Mouse (Mus musculus) hematopoietic multipotent progenitor cell, adult 10-12 weeks (in vitro differentiated cells): ENCODE data around the gene Clec18a. TPM values are rescaled to one million over a fixed set of nuclear protein-coding genes. Genes with fewer than 3 reads are reported as not detected.

Experiments used
- polyA plus RNA-seq: library from polyadenylated mRNA; stranded (reverse); fragments of >175 nt; gene quantifications from 2 replicates; pipeline ENCODE4 v1.2.3, GENCODE M21; 2012; ENCODE audit warnings: low replicate concordance

The Clec18a gene
- not detected in 2 replicates for polyA plus RNA-seq

DNA sequence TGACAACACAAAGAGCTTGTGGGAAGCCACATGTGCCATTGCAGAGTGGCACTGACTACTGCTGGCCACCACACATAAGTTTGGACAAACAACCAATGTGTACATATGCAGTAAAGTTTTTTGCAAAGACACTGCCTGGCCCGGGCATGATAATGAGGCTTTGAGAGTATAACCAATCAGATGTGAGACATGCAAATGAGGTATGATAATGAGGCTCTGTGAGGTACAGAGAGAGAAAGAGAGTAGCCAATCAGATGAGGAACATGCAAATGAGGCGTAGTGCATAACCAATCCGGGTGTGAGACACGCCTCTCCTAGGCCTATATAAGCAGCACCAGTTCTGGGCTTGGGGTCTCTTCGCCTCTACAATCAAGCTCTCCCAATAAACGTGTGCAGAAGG, at the start of gene Clec18a:
TSS of gene Clec18a (minus strand) at position 101 of the 400 bp plus-strand sequence.

DNA sequence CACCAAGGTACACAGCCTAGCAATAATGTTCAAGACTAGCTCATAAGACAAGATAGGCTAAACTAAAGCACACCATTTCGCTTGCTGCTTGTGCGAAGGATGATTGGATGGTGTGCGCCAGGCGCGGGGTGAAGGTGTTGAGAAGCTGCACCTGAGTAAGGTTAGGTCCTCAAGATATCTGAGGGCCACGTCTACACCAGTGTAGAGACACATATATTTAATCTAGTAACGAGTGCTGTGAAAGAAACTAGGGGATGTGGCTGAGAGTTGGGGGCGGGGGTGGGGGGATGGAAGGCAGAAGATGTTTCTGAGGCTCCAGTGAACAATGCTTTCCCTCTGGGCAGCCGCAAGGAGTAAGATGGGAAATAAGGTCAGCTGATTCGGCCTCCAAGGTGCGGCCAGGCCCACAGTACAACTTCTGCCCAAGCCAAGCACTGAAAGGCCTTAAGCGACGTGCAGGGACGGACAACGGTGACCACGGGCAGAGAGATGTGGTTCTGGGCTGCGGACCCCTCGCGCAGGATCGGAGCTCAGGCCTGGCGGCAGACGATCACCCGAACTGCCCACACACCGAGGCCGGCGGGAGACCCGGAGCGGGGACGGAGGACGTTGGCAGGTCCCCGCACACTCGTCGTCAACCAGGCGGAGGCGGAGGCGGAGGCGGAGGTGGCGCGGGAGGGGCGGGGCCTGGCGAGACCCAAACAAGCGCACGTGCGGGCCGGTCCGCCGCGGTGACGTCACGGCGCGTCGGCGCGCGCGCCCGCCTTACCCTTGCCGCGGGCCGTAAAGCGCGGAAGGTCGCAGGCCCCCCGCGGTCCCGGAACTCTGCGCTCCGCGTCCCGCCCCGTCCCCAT, 1.9 kb upstream of the Clec18a start, which contains the start of gene Pdpr:
TSS of gene Pdpr (plus strand) at position 766 of the 854 bp plus-strand sequence.

DNA sequence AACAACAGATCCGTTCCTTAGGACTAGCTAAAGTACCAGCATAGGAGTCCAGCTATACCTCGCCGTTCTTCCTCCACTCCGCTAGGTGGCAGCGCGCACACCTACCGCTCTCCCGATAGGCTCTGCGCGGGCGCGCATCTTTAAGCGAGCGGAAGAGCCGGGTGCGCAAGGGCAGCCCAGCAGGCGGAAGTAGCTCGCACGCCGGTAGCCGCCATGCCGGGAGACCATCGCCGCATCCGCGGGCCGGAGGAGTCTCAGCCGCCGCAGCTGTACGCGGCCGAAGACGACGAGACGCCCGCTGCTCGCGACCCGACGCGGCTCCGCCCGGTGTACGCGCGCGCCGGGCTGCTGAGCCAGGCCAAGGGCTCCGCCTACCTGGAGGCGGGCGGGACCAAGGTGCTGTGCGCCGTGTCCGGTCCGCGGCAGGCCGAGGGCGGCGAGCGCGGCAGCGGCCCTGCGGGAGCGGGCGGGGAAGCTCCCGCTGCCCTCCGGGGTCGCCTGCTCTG, 36.0 kb downstream of the Clec18a start, which contains the start of gene Exosc6:
TSS of gene Exosc6 (plus strand) at position 182 of the 506 bp plus-strand sequence.

DNA sequence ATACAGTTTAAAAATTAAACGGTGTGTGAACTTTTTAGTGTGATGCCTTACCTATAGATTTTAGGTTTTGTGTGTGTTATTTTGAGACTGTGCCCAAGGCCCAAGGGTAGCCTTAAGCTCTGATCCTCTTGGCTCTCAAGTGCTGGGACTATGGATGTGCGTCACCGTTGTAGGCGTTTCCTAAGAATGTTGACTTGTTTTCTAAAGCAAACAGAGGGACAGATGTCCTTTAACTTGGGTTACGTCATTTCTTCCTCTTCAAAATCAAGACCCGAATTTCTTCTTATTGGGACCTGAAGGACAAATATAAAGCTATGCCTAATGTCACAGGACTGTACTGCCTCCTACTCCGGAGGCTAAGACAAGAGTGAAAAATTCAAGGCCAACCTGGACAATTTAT, 59.3 kb downstream of the Clec18a start, which contains the start of gene Aars:
TSS of gene Aars (plus strand) at position 229 of the 400 bp plus-strand sequence.

DNA sequence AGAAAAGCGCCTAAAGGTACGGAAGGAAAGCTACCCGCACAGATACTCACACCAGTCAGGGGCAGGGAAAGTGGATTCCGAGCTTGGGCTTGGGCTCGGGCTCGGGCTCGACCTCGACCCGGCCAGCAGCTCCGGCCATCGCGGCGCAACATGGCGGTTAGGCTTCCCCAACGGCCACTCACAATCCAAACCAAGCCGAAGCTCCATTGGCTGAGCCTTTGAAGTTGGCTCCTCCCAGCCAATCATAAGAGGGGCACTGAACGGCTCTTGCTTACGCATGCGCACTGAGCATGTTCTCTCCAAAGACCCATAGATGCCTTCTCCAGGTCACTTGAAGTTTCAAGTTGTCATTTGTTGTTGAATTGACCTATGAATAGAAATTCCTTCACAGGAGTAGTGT, 60.7 kb downstream of the Clec18a start, which contains the start of gene Ddx19b:
TSS of gene Ddx19b (minus strand) at position 180 of the 400 bp plus-strand sequence.

Other genes starting within 250 kb of the Clec18a start
- 13.2 and 17.4 TPM in 2 replicates for gene Cog4, start 245.8 kb downstream of the Clec18a start, polyA plus RNA-seq
- gene Sf3b3, start 245.6 kb downstream of the Clec18a start, polyA plus RNA-seq, result 5.9 and 9.9 TPM in 2 replicates
- gene Fuk, start 189.9 kb downstream of the Clec18a start, polyA plus RNA-seq, result 9.1 and 14.1 TPM in 2 replicates
- 30.8 and 31.2 TPM in 2 replicates for gene St3gal2, start 172.5 kb downstream of the Clec18a start, polyA plus RNA-seq
- 13.8 and 28.3 TPM in 2 replicates for gene Ddx19a, start 94.6 kb downstream of the Clec18a start, polyA plus RNA-seq
- 2.0 and 5.8 TPM in 2 replicates for gene Ddx19b, start 60.7 kb downstream of the Clec18a start, polyA plus RNA-seq
- gene Aars, start 59.3 kb downstream of the Clec18a start, polyA plus RNA-seq, result 7.3 and 11.7 TPM in 2 replicates
- 35.9 and 80.7 TPM in 2 replicates for gene Exosc6, start 36.1 kb downstream of the Clec18a start, polyA plus RNA-seq
- gene Pdpr, start 2.2 kb upstream of the Clec18a start, polyA plus RNA-seq, result 11.7 and 17.7 TPM in 2 replicates
- gene Glg1, start 166.8 kb upstream of the Clec18a start, polyA plus RNA-seq, result 24.7 and 41.7 TPM in 2 replicates
- 2.0 and 3.8 TPM in 2 replicates for gene Rfwd3, start 207.8 kb upstream of the Clec18a start, polyA plus RNA-seq
- gene Mlkl, start 245.8 kb upstream of the Clec18a start, polyA plus RNA-seq, result 0.63 and 1.4 TPM in 2 replicates